Mouse (Mus musculus): ENCODE measurements around the gene Vmac.

DNA sequence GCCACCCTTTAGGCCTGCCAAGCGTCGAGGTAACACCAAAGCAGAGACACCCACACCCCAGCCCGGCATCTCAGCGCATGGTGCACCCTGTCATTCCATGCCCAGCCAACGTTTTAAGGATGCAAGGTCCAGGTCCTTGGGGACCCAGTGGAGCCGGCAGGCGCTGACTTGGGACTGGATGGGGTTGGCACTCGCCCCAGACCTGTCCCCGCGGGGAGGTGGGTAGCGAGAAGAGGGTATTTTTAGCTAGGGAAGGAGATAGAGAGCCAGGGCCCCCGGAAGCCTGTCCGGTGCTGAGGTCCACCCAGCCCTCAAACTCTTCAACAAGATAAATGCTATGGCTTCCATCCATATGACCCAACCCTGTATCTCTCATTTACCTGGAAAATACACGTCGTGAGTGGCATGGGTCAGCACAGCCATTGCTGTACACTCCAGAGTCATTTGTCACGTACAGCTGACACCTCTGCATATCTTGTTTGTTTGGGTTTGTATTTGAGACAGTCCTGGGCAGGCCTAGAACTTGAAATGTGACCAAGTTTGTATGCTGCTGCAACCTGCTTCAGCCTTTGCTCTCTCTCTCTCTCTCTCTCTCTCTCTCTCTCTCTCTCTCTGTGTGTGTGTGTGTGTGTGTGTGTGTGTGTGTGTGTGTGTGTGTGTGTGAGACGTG lies 22.4 kb upstream of the Vmac start:
- no peak for TF ChIP-seq CTCF (IDR thresholded peaks at IDR 0.05; ENCODE audit: low read depth)
- no peak for TF ChIP-seq EP300 (optimal IDR thresholded peaks at IDR 0.05)

All from stomach, postnatal 0 days (tissue).